Mouse (Mus musculus) midbrain, embryonic 16.5 days (tissue): ENCODE data around the gene Sdha. TPM values are rescaled to one million over a fixed set of nuclear protein-coding genes. Genes with fewer than 3 reads are reported as not detected.

ENCODE experiments used
- ATAC-seq: fragments of 200-750 bp; cut with Nextera tagmentation; 2 replicates; pipeline ENCODE4 v1.8.0; 2017; ENCODE audit warnings: moderate TSS enrichment
- H3K27ac ChIP-seq: fragments of 300-500 bp; sonication (generic); 2 replicates; pipeline ENCODE4 v1.5.1; 2014; ENCODE audit warnings: mild to moderate bottlenecking, low read length, mixed read lengths
- H3K27me3 ChIP-seq: fragments of 300-500 bp; sonication (generic); 2 replicates; pipeline ENCODE4 v1.6.1; 2014; ENCODE audit warnings: low read depth, low read length, mixed read lengths; ENCODE audit not compliant: control insufficient read depth, insufficient read depth
- H3K36me3 ChIP-seq: fragments of 300-500 bp; sonication (generic); 2 replicates; pipeline ENCODE4 v1.6.1; 2014; ENCODE audit warnings: mild to moderate bottlenecking, low read length, moderate library complexity, mixed read lengths; ENCODE audit not compliant: control insufficient read depth, insufficient read depth
- H3K4me1 ChIP-seq: fragments of 300-500 bp; sonication (generic); 2 replicates; pipeline ENCODE4 v1.6.1; 2014; ENCODE audit warnings: mild to moderate bottlenecking, low read length, mixed read lengths; ENCODE audit not compliant: control insufficient read depth, insufficient read depth
- H3K4me2 ChIP-seq: fragments of 300-500 bp; sonication (generic); 2 replicates; pipeline ENCODE4 v1.6.1; 2014; ENCODE audit warnings: mild to moderate bottlenecking, low read length, mixed read lengths
- H3K4me3 ChIP-seq: fragments of 300-500 bp; sonication (generic); 2 replicates; pipeline ENCODE4 v1.5.1; 2014; ENCODE audit warnings: low read depth, mild to moderate bottlenecking, low read length, moderate library complexity, mixed read lengths
- H3K9ac ChIP-seq: fragments of 300-500 bp; sonication (generic); 2 replicates; pipeline ENCODE4 v1.6.1; 2014; ENCODE audit warnings: low read depth, low read length, mixed read lengths
- H3K9me3 ChIP-seq: fragments of 300-500 bp; sonication (generic); replicated peaks from 2 replicates; pipeline ENCODE4 v1.6.1; 2014; ENCODE audit warnings: mild to moderate bottlenecking, low read length, mixed read lengths; ENCODE audit not compliant: control insufficient read depth, poor library complexity, severe bottlenecking
- whole genome bisulfite sequencing: fragments of 180-500 bp; shearing (Covaris S2); extraction: QIAGEN DNeasy Blood & Tissue Kit; methylation state at CpG from one replicate; pipeline ENCODE4 v1.1.7; 2014; 5-methylcytosine and 5-hydroxymethylcytosine counted together
- polyA plus RNA-seq: library from polyadenylated mRNA; unstranded; fragments of >200 nt; fragmentation: Nextera tagmentation; extraction: Ambion mirVana; gene quantifications from 2 replicates; pipeline ENCODE4 v1.2.1, GENCODE M21; 2015

Gene Sdha
- polyA plus RNA-seq, 1 experiment from 2014 or later = 238 TPM

DNA sequence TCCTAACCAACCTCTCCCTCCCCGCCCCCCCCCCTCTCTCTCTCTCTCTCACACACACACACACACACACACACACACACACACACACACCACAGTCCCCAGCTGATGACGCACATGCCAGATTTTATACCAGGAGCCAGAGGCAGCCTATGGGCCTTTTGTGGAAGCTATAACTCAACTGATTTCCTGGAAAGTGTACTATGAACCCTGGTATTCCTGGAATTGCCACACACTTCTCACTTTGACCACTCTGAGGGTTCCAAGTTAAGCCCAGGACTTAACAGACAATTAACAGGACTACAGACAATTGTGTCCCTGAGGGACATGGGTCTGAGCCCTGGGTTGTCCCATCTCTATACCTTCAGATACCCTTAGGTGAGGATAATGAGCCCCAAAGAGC, 67.8 kb downstream of the Sdha start:
- H3K27me3 ChIP-seq = no peaks in the 10 kb centered on the region
- H3K4me1 ChIP-seq = no peaks in the 10 kb centered on the region
- H3K4me3 ChIP-seq = no peak overlapping the region
- H3K36me3 ChIP-seq = no peaks in the 10 kb centered on the region
- H3K4me2 ChIP-seq = no peak overlapping the region
- 76% methylated on average over 2 of the region's 2 CpGs for WGBS
- H3K27ac ChIP-seq = no peak overlapping the region
- no peak for ATAC-seq
- H3K9ac ChIP-seq = no peak overlapping the region
- no peaks in the 10 kb centered on the region for H3K9me3 ChIP-seq

- Histone ChIP-seq H3K4me1 (no peaks in the 10 kb centered on the region), H3K27ac (no peak overlapping the region)
Measured at GRCm38 (mm10) chr13:74275726-74276125, 74.4 kb downstream of the Sdha start.

More at GRCm38 (mm10) chr13:74275726-74276125, 74.4 kb downstream of the Sdha start:
- Histone ChIP-seq H3K4me2 (no peak overlapping the region), H3K4me3 (no peak overlapping the region), H3K36me3 (no peaks in the 10 kb centered on the region), H3K27me3 (no peaks in the 10 kb centered on the region), H3K9me3 (no peaks in the 10 kb centered on the region), H3K9ac (no peak overlapping the region)
- ATAC-seq = no peak
- 81% methylated on average over 4 of the region's 4 CpGs for WGBS

Other genes starting within 250 kb of the Sdha start
- gene Slc9a3, start 228.8 kb downstream of the Sdha start, polyA plus RNA-seq = 0.13 and 0.41 TPM in 2 replicates
- gene Exoc3, start 141.5 kb downstream of the Sdha start, polyA plus RNA-seq = 113 and 123 TPM in 2 replicates
- 0.58 and 0.70 TPM in 2 replicates for gene Ahrr, start 57.9 kb downstream of the Sdha start, polyA plus RNA-seq
- 108 and 110 TPM in 2 replicates for gene Pdcd6, start 32.7 kb downstream of the Sdha start, polyA plus RNA-seq
- 43.1 and 45.9 TPM in 2 replicates for gene Ccdc127, start within 50 bp of the Sdha start, polyA plus RNA-seq
- not detected in 2 replicates for gene Lrrc14b, start 13.7 kb upstream of the Sdha start, polyA plus RNA-seq
- 10.9 and 11.7 TPM in 2 replicates for gene Zfp72, start 40.6 kb upstream of the Sdha start, polyA plus RNA-seq
- 73.6 and 73.9 TPM in 2 replicates for gene Ftl1-ps1, start 49.4 kb upstream of the Sdha start, polyA plus RNA-seq
- 15.5 and 15.6 TPM in 2 replicates for gene Zfp825, start 143.7 kb upstream of the Sdha start, polyA plus RNA-seq